Mouse (Mus musculus) forebrain, embryonic 12.5 days (tissue): ENCODE measurements at regions not wholly inside any gene's neighbourhood (a gene's known extent, or its start where the extent isn't known, plus 50 kb on each side); places are given as distances from the start of the nearest gene placed in this dataset.

Experiments used
- ATAC-seq: fragments of 200-750 bp; cut with Nextera tagmentation; 2 replicates; pipeline ENCODE4 v1.8.0; 2017; ENCODE audit warnings: moderate TSS enrichment; ENCODE audit not compliant: low FRiP score
- H3K27ac ChIP-seq: fragments of 300-500 bp; sonication (generic); 2 replicates; pipeline ENCODE4 v1.5.1; 2016; ENCODE audit warnings: mild to moderate bottlenecking
- H3K27me3 ChIP-seq: fragments of 300-500 bp; sonication (generic); 2 replicates; pipeline ENCODE4 v1.6.1; 2016; ENCODE audit warnings: mild to moderate bottlenecking
- H3K36me3 ChIP-seq: fragments of 300-500 bp; sonication (generic); replicated peaks from 2 replicates; pipeline ENCODE4 v1.6.1; 2016; ENCODE audit warnings: mild to moderate bottlenecking
- H3K4me1 ChIP-seq: fragments of 300-500 bp; sonication (generic); 2 replicates; pipeline ENCODE4 v1.6.1; 2016
- H3K4me2 ChIP-seq: fragments of 300-500 bp; sonication (generic); 2 replicates; pipeline ENCODE4 v1.6.1; 2016; ENCODE audit warnings: mild to moderate bottlenecking, moderate library complexity
- H3K4me3 ChIP-seq: fragments of 300-500 bp; sonication (generic); replicated peaks from 2 replicates; pipeline ENCODE4 v1.5.1; 2016; ENCODE audit warnings: mild to moderate bottlenecking
- H3K9ac ChIP-seq: fragments of 300-500 bp; sonication (generic); 2 replicates; pipeline ENCODE4 v1.6.1; 2016; ENCODE audit warnings: mild to moderate bottlenecking
- H3K9me3 ChIP-seq: fragments of 300-500 bp; sonication (generic); 2 replicates; pipeline ENCODE4 v1.6.1; 2016
- WGBS: fragments of 180-500 bp; shearing (Covaris S2); methylation state at CpG from one replicate; pipeline ENCODE4 v1.1.7; 2016; 5-methylcytosine and 5-hydroxymethylcytosine counted together

DNA sequence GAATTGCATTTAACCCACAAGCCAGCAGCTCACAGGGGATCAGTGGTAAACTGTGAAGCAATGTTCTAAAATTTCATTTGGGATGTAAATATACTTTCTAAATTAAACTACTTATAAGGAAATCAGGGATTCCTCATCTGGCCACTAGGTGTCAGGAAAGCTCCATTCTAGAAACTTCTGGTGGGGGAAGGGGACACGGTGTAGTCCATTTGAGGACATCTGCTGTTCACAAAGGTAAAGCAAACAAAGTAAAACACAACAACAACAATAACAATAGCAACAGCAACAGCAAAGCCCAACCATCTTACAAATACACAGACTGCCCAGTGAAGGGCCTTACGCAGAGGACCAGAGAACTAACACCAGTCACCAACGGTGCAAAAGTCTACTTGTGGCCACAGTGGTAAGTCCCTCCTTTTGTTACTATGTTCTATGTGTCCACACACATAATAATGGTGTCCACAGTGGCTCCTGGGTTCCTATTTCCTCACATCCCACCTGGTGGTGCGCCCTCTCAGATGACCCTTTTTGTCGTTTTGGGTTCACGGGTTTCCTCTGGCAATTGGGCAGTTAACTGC is 105.9 kb upstream of the Fam241a start:
- no peaks in the 10 kb centered on the region for H3K36me3 ChIP-seq
- H3K27ac ChIP-seq, result no peak overlapping the region
- 78% methylated on average over 6 of the region's 6 CpGs for WGBS
- no peaks in the 10 kb centered on the region for H3K4me1 ChIP-seq
- 0 out of 2 replicates have a peak, but pooled peaks cover 5% of the 10 kb centered on the region for H3K27me3 ChIP-seq
- peak; percentile 70 for ATAC-seq
- H3K4me3 ChIP-seq, result no peak overlapping the region
- no peak overlapping the region for H3K9ac ChIP-seq
- H3K9me3 ChIP-seq, result no peaks in the 10 kb centered on the region
- H3K4me2 ChIP-seq, result no peak overlapping the region

DNA sequence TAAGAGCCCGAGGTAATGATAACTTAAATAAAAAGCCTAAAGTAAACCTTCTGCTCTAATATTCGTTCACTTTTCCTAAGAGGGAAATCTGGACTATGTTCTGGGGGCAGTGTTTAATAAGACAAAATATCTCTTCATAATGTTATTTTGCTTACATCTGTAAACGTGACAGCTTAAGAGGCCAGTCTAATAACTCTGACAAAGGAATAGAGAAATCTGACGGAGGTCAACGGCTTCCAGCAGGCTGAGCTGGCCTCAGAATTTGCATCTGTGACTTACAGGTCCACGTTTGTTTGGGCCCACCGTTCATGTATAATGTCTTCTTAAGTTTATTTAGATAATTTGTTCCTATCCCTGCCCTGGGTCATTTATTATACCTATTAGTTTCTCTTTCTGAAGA is 99.6 kb upstream of the Fam241a start:
- Histone ChIP-seq H3K27ac (no peak overlapping the region), H3K4me2 (no peak overlapping the region), H3K9ac (no peak overlapping the region), H3K36me3 (no peaks in the 10 kb centered on the region), H3K9me3 (no peaks in the 10 kb centered on the region), H3K4me3 (no peak overlapping the region), H3K4me1 (no peaks in the 10 kb centered on the region), H3K27me3 (no peaks in the 10 kb centered on the region)
- 75% methylated on average over 7 of the region's 7 CpGs for WGBS
- no peak for ATAC-seq

DNA sequence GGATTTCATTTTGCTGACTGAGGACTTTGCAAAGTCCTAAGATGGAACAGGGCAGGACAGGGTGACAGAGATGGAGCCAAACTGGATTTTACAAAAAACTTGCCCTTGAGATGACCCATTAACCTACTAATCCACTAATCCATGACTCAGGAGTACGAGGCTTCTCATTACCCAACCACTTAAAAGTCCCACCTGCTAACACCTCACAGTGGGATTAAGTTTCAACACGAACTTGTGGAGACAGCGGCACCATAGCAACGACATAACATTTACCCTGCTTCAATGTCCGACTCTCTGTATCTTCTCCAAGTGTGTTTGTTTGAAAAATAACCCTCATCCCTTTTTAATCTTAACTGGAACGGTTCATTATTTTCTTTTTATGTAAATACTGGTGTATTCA is 91.5 kb upstream of the Fam241a start:
- H3K27me3 ChIP-seq, result no peaks in the 10 kb centered on the region
- no peaks in the 10 kb centered on the region for H3K9me3 ChIP-seq
- H3K9ac ChIP-seq, result no peak overlapping the region
- WGBS, result 59% methylated on average over 6 of the region's 6 CpGs
- H3K4me1 ChIP-seq, result no peaks in the 10 kb centered on the region
- no peak for ATAC-seq
- H3K36me3 ChIP-seq, result no peaks in the 10 kb centered on the region
- no peak overlapping the region for H3K27ac ChIP-seq
- H3K4me3 ChIP-seq, result no peak overlapping the region
- no peak overlapping the region for H3K4me2 ChIP-seq

DNA sequence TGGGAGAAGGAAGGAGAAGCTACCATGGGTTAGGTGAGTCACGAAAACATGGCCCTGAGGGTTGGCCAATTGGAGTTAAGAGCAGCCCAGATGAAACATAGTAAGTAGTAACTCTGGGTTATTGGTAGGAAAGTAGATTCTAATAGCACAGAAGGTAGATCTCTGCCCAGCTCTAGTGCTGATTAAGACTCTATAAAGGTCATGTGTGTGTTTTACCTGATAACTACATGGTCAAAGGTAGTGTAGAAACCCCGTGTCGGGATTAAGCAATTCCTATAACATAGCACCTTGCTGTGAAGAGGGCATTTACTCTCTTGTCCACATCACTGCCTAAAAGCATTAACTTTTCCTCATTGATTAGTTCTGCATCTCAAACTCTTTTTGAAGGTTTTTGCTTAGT is 89.0 kb upstream of the Fam241a start:
- Histone ChIP-seq H3K9me3 (no peaks in the 10 kb centered on the region), H3K27ac (no peak overlapping the region), H3K9ac (no peak overlapping the region), H3K4me3 (no peak overlapping the region), H3K4me2 (no peak overlapping the region), H3K36me3 (no peaks in the 10 kb centered on the region), H3K4me1 (no peaks in the 10 kb centered on the region), H3K27me3 (no peaks in the 10 kb centered on the region)
- no peak for ATAC-seq
- 91% methylated on average over 3 of the region's 3 CpGs for WGBS

DNA sequence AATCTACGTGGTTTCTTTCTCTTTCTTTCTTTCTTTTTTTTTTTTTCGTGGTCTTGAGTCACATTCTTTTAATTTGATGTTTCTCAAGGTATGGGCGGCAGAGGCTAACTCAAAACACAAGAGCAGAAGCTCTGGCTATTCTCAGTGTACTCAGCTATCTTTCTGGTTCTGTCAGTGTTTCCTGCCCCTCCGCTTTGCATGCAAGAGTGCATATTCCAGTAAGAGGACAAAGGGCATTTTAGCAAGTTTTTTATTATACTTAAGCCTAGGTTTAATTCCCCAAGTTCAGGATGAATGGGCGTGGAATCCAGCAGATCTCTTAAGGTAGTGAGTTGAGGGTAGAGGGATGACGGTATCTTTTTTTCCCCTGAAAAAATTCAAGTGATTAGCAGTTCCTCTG is 81.1 kb upstream of the Fam241a start:
- H3K36me3 ChIP-seq, result no peaks in the 10 kb centered on the region
- H3K9me3 ChIP-seq, result no peaks in the 10 kb centered on the region
- 81% methylated on average over 6 of the region's 6 CpGs for WGBS
- H3K27ac ChIP-seq, result no peak overlapping the region
- H3K4me1 ChIP-seq, result no peaks in the 10 kb centered on the region
- H3K9ac ChIP-seq, result no peak overlapping the region
- no peak for ATAC-seq
- no peaks in the 10 kb centered on the region for H3K27me3 ChIP-seq
- no peak overlapping the region for H3K4me3 ChIP-seq
- H3K4me2 ChIP-seq, result no peak overlapping the region

DNA sequence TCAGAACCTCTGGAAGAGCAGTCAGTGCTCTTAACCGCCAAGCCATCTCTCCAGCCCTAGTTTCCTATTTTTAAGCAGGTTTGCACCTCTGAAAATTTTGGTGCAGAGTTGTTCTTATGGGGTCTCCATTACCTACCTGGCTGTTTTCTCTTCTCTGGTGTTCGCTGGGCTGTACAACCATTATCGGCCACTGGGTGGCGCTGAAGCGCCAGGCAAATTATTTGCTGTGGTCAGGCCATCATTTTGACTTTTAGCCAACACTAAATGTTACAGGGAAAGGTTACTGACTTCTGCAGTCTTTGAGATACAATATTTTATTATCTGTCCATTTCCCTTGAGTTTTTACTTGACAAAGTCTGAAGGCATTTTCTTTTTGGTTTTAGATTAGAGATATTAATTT is 74.8 kb upstream of the Fam241a start:
- no peak overlapping the region for H3K4me2 ChIP-seq
- no peak overlapping the region for H3K9ac ChIP-seq
- 2% methylated on average over 5 of the region's 5 CpGs for WGBS
- H3K4me1 ChIP-seq, result no peaks in the 10 kb centered on the region
- no peaks in the 10 kb centered on the region for H3K36me3 ChIP-seq
- no peak for ATAC-seq
- H3K27ac ChIP-seq, result no peak overlapping the region
- H3K4me3 ChIP-seq, result no peak overlapping the region
- no peaks in the 10 kb centered on the region for H3K27me3 ChIP-seq
- no peaks in the 10 kb centered on the region for H3K9me3 ChIP-seq

DNA sequence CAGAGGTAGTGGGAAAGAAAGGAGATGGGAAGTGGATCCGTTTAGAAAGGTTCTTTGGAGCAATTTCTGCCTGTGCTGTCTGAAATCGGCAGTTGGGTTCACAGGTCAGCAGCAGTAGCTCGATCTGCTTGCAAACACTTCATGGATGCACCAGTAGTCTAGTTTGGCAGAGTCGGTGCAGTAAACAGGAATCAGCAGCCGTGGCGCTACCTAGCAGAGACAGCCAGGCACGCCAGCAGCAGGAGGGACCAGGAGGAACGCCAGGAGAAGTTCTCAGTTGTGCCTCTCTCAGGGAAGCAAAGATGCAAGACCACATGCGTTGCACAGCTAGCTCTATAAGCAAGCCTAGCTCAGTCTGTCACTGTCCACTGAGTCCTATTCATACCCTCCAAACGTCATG is 71.0 kb upstream of the Fam241a start:
- Histone ChIP-seq H3K27me3 (no peaks in the 10 kb centered on the region), H3K4me1 (no peaks in the 10 kb centered on the region), H3K9me3 (no peaks in the 10 kb centered on the region), H3K4me2 (no peak overlapping the region), H3K36me3 (no peaks in the 10 kb centered on the region), H3K4me3 (no peak overlapping the region), H3K9ac (no peak overlapping the region), H3K27ac (no peak overlapping the region)
- no peak for ATAC-seq
- WGBS, result 76% methylated on average over 10 of the region's 10 CpGs

DNA sequence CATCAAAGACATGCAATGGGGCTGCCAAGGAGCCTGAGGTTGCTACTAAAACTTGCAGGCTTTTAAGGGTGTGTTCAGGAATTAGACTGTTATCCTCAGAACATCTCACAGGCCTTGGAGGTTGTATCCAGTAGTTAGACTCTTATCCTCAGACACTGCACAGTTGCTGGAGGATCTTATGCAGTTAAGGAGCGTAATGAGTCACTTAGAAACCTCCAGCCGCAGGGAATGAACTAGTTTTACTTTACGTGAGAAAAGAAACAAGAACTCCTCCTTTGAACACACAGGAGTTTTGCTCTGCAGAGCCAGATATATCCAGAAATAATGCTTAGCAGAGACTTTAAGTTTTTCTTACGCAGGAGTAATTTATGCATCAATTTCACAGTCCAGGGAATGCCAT is 70.1 kb upstream of the Fam241a start:
- no peaks in the 10 kb centered on the region for H3K4me1 ChIP-seq
- H3K9ac ChIP-seq, result no peak overlapping the region
- H3K4me2 ChIP-seq, result no peak overlapping the region
- no peak overlapping the region for H3K4me3 ChIP-seq
- H3K27me3 ChIP-seq, result no peaks in the 10 kb centered on the region
- H3K27ac ChIP-seq, result no peak overlapping the region
- no peaks in the 10 kb centered on the region for H3K36me3 ChIP-seq
- no peaks in the 10 kb centered on the region for H3K9me3 ChIP-seq
- 84% methylated on average over 4 of the region's 4 CpGs for WGBS
- no peak for ATAC-seq

DNA sequence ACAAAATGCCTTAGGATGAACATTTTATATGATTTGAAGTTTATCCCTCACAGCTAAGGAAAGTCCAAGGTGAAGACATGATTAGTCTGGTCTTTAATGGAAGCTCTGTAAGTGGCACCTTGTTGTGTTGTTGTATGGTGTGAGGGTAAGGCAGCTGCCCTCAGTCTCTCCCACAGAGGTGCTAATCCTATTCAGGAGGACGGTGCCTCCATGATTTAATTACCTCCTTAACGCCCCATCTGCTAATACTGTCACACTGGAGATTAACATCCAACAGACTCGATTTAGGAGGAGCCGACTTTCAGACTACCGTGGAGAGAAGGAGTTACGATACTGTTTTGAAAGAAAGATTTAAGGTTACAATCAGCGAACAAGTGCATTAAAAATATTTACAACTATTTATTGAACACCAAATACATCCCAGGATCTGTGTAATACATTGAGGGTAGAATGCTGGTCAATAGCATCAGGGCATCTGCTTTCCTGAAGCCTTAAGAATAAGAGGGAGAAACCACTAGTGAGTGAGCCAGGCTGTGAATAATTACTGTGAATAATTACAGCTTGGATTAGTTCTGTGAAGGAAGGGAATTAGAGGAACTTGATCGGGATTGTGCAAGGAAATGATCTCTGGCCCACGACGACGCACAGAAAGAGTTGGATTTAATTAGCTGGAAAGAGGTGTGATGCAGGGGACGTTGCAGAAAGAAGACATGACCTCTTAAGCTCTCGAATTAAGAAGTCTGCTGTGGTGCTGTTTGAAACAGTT is 63.0 kb upstream of the Fam241a start:
- H3K27me3 ChIP-seq, result no peaks in the 10 kb centered on the region
- H3K4me3 ChIP-seq, result no peak overlapping the region
- H3K9me3 ChIP-seq, result no peaks in the 10 kb centered on the region
- H3K27ac ChIP-seq, result peak overlapping the region; percentile 50
- 8% methylated on average over 13 of the region's 13 CpGs for WGBS
- peak; percentile 75; the same call in 1 of the 2 replicates for ATAC-seq
- no peaks in the 10 kb centered on the region for H3K36me3 ChIP-seq
- H3K9ac ChIP-seq, result no peak overlapping the region
- no peak overlapping the region for H3K4me2 ChIP-seq
- H3K4me1 ChIP-seq, result peaks cover 12% of the 10 kb centered on the region

DNA sequence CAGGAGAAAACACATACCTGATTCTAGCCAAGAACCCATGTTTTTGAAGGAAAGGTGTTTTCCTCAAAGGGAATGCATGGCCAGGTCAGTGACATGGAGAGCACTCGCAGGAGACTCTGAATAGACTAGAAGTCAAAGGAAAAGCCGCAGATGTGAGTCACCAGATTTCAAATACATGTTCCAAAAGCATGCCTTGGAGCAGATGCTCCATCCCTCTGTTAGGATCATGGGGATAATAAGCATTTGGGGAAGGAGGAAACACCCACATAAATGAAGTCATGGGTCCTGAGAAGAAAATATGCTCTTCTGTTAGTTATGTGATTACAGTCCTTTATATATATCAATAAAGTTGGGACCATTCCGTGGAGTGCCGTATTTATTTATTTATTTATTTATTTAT is 58.7 kb upstream of the Fam241a start:
- no peaks in the 10 kb centered on the region for H3K36me3 ChIP-seq
- peaks cover 11% of the 10 kb centered on the region for H3K4me1 ChIP-seq
- H3K27me3 ChIP-seq, result no peaks in the 10 kb centered on the region
- no peak overlapping the region for H3K4me3 ChIP-seq
- no peak overlapping the region for H3K9ac ChIP-seq
- H3K4me2 ChIP-seq, result no peak overlapping the region
- no peaks in the 10 kb centered on the region for H3K9me3 ChIP-seq
- no peak overlapping the region for H3K27ac ChIP-seq
- 97% methylated on average over 4 of the region's 4 CpGs for WGBS
- ATAC-seq, result no peak

DNA sequence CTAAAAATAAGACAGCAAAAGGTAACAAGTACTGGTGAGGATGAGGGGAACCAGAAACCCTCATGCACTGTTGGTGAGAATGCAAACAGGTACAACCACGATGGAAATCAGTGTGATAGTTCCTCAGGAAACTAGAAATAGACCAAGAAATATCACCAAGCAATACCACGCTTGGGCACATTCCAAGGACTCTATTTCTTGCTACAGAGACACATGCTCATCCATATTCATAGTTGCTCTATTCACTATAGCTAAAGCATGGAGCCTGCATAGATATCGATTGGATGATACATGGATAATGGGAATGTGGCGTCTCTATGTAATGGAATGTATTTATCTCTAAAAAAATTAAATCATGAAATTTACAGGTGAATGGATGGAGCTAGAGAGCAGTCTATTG is 57.5 kb upstream of the Fam241a start:
- H3K4me2 ChIP-seq, result no peak overlapping the region
- H3K9me3 ChIP-seq, result no peaks in the 10 kb centered on the region
- no peaks in the 10 kb centered on the region for H3K27me3 ChIP-seq
- no peak for ATAC-seq
- no peak overlapping the region for H3K27ac ChIP-seq
- 92% methylated on average over 4 of the region's 4 CpGs for WGBS
- no peaks in the 10 kb centered on the region for H3K4me1 ChIP-seq
- H3K9ac ChIP-seq, result no peak overlapping the region
- H3K4me3 ChIP-seq, result no peak overlapping the region
- no peaks in the 10 kb centered on the region for H3K36me3 ChIP-seq

DNA sequence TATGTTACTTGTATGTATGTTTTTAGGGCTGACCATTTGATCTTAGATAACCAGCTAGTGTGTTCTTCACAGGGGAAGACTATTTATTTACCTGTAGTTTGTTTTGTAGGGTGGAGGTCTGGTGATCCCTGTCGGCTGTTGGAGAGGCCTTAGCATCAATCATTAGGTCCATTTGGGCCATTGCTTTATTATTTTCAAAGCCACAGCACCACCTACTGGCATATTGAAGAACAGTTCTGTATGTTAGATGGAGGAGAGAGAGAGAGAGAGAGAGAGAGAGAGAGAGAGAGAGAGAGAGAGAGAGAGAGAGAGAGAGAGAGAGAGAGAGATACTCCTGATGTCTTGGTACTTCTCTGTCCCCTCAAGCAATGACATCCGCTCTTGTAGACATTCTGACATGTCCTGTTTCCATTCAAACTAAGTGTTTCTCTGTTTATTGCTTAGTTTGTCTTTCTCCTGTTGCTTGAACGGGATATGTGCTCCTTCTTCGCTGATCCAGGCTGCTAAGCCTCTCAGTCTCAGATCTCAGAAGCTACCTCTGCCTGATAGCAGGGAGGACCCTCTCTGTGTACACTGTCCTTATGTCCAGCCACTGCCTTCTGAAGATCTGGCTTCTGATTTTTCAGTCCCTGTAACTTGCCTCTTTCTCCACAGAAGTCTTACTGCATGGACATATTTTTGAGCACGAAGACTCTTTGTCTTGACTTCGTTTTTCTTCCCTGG is 52.9 kb upstream of the Fam241a start:
- no peak overlapping the region for H3K27ac ChIP-seq
- peak; percentile 64 for ATAC-seq
- no peak overlapping the region for H3K4me2 ChIP-seq
- H3K9ac ChIP-seq, result no peak overlapping the region
- H3K27me3 ChIP-seq, result peaks cover 7% of the 10 kb centered on the region; the same call in 1 of the 2 replicates
- H3K4me3 ChIP-seq, result no peak overlapping the region
- no peaks in the 10 kb centered on the region for H3K9me3 ChIP-seq
- 52% methylated on average over 6 of the region's 6 CpGs for WGBS
- no peaks in the 10 kb centered on the region for H3K36me3 ChIP-seq
- H3K4me1 ChIP-seq, result no peaks in the 10 kb centered on the region

DNA sequence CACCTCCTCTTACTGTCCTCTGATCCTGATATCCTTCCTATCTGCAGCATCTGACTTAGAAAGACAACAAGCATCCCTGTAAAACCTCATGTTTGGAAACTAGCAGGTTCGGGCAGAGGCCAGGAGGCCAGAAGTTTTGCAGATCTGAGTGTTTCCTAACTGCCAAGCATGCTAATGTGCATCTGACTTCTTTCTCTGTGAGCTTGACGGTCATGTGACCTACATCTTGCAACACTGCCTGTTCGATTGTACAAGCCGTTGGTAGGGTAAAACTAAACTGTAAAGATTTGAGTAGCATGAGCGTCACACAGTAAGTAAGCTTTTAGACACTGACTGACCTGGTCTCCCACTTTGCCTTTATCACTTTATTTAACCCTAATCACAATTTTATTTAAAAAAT is 52.2 kb upstream of the Fam241a start:
- Histone ChIP-seq H3K36me3 (no peaks in the 10 kb centered on the region), H3K27ac (no peak overlapping the region), H3K9ac (no peak overlapping the region), H3K4me3 (no peak overlapping the region), H3K4me2 (no peak overlapping the region), H3K27me3 (peaks cover 7% of the 10 kb centered on the region; the same call in 1 of the 2 replicates), H3K9me3 (no peaks in the 10 kb centered on the region), H3K4me1 (no peaks in the 10 kb centered on the region)
- ATAC-seq, result no peak
- 81% methylated on average over 5 of the region's 5 CpGs for WGBS
